ENCODE assay signal across 10 mouse cellular contexts in the genomic region with DNA sequence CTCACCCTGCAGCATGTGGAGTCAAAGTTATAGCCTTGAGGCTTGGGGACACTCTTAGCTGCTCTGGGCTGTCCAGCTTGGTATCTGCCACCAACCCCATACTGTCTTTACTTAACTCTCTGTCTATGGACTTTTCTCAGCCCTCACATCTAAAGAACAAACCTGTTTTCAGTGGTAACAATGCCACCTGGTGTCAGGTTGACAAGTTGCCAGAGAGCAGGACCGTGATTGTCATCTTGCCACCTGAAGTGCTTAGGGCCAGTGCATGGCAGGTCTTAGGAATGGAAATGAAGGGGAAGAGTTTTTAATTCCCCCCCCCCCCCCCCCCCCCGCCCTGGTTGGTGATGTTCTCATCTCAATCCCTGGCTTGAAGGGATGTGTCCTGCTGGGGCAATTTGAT.
A peak's percentile ranks its signal among the peaks of the same experiment; 100 is the strongest.
DNase-seq lines count a peak whose midpoint lies in the region; ATAC-seq and TF ChIP-seq lines count a peak whose summit lies in the region.
"Had no signal": no experiment of that assay in that cellular context is flagged by ENCODE, and none has a peak within 500 bp of the region (broad histone marks: within the 10 kb centered on the region; RNA-seq: fewer than 3 reads in every experiment).

No protein-coding gene starts in this region.

- no peak overlapping the region for H3K9ac ChIP-seq in hindbrain, embryonic 13.5 days
- H3K9ac ChIP-seq in midbrain, embryonic 15.5 days = no peak overlapping the region

- no peak overlapping the region for H3K27ac ChIP-seq in hindbrain, embryonic 13.5 days
- H3K27ac ChIP-seq in hindbrain, embryonic 10.5 days = no peak overlapping the region
- H3K27ac ChIP-seq in cortical plate, adult 2 months (ENCODE audit: insufficient read depth, low read length) = no peak overlapping the region
- no peak overlapping the region for H3K27ac ChIP-seq in midbrain, embryonic 15.5 days

- TF ChIP-seq CTCF in cortical plate, adult 2 months (IDR thresholded peaks at IDR 0.05; ENCODE audit: extremely low read depth, insufficient read depth, low read length) = peak; percentile 16; the same call in 1 of the 2 replicates

- 36% methylated on average over 1 of the region's 2 CpGs for WGBS in hindbrain, embryonic 13.5 days
- WGBS in hindbrain, embryonic 10.5 days = 10% methylated on average over 2 of the region's 2 CpGs
- 17% methylated on average over 2 of the region's 2 CpGs for WGBS in midbrain, embryonic 15.5 days

- H3K4me2 ChIP-seq in hindbrain, embryonic 13.5 days = no peak overlapping the region
- no peak overlapping the region for H3K4me2 ChIP-seq in midbrain, embryonic 15.5 days

- H3K4me1 ChIP-seq in hindbrain, embryonic 13.5 days (replicated peaks) = peaks cover 11% of the 10 kb centered on the region; the same call in 1 of the 2 replicates
- peaks cover 8% of the 10 kb centered on the region; the same call in 1 of the 2 replicates for H3K4me1 ChIP-seq in hindbrain, embryonic 10.5 days (replicated peaks)
- H3K4me1 ChIP-seq in cortical plate, adult 2 months (ENCODE audit: control insufficient read depth, insufficient read depth, low read length) = no peaks in the 10 kb centered on the region
- no peaks in the 10 kb centered on the region for H3K4me1 ChIP-seq in midbrain, embryonic 15.5 days

- no peaks in the 10 kb centered on the region for H3K27me3 ChIP-seq in hindbrain, embryonic 13.5 days
- H3K27me3 ChIP-seq in hindbrain, embryonic 10.5 days (ENCODE audit: insufficient read depth, poor library complexity, severe bottlenecking) = no peaks in the 10 kb centered on the region
- no peaks in the 10 kb centered on the region for H3K27me3 ChIP-seq in midbrain, embryonic 15.5 days (replicated peaks)

- no peak for DNase-seq in hindbrain, embryonic 10.5 days (ENCODE audit: low spot score)
- peak; percentile 25 to 38 for DNase-seq in B cell, adult 2 months
- DNase-seq in gastrocnemius, postnatal 10 days = no peak
- DNase-seq in layer of hippocampus, postnatal 14 days (ENCODE audit: low spot score in 2 of 2) = no peak
- DNase-seq: cerebellum, postnatal 36 days; right cerebral cortex, postnatal 14 days; thymus, adult 2 months had no signal

- TF ChIP-seq POLR2A in cortical plate, adult 2 months (IDR thresholded peaks at IDR 0.05; ENCODE audit: extremely low read depth, insufficient read depth, low read length) = no peak

- H3K4me3 ChIP-seq in hindbrain, embryonic 13.5 days = no peak overlapping the region
- no peak overlapping the region for H3K4me3 ChIP-seq in hindbrain, embryonic 10.5 days
- no peak overlapping the region for H3K4me3 ChIP-seq in cortical plate, adult 2 months (ENCODE audit: insufficient read depth, low read length)
- no peak overlapping the region for H3K4me3 ChIP-seq in midbrain, embryonic 15.5 days

- no peaks in the 10 kb centered on the region for H3K9me3 ChIP-seq in hindbrain, embryonic 13.5 days
- H3K9me3 ChIP-seq in hindbrain, embryonic 10.5 days = no peaks in the 10 kb centered on the region
- H3K9me3 ChIP-seq in midbrain, embryonic 15.5 days = no peaks in the 10 kb centered on the region

- H3K36me3 ChIP-seq in hindbrain, embryonic 13.5 days = no peaks in the 10 kb centered on the region
- no peaks in the 10 kb centered on the region for H3K36me3 ChIP-seq in hindbrain, embryonic 10.5 days
- no peaks in the 10 kb centered on the region for H3K36me3 ChIP-seq in midbrain, embryonic 15.5 days (replicated peaks)

- ATAC-seq in hindbrain, embryonic 13.5 days (ENCODE audit: low FRiP score) = peak; percentile 21; the same call in 1 of the 2 replicates
- peak; percentile 59 for ATAC-seq in midbrain, embryonic 15.5 days (replicated peaks)

Comparison
In these comparisons a context has a peak if more than half of its experiments do, and no peak if none do; other contexts are left out.
1. DNase-seq: peak in B cell, adult 2 months (2 of 2); none in hindbrain, embryonic 10.5 days (single experiment), gastrocnemius, postnatal 10 days (single experiment) and layer of hippocampus, postnatal 14 days (0 of 2).